Mouse (Mus musculus): ENCODE measurements around the gene Vmn1r46. TPM values are rescaled to one million over a fixed set of nuclear protein-coding genes. Genes with fewer than 3 reads are reported as not detected.
"Not testable (repeated sequence)": the region's sequence is repeated elsewhere in the genome, so short reads cannot be mapped to it uniquely, and the experiment has no call there.

The Vmn1r46 gene
- polyA plus RNA-seq (2012; ENCODE audit: insufficient read depth, insufficient read length, low replicate concordance, missing spikeins): not detected in 2 replicates

GRCm38 (mm10) chr6:89969013-89969412 is at the start of gene Vmn1r46:
Gene Vmn1r46 (plus strand): TSS chr6:89969313.
- Histone ChIP-seq H3K4me1 (ENCODE audit: control insufficient read depth, insufficient read depth, low read length) (no peaks in the 10 kb centered on the region), H3K27ac (ENCODE audit: insufficient read depth, low read depth, low read length) (no peak within 1 kb of the TSS), H3K4me3 (ENCODE audit: insufficient read depth, low read depth, low read length) (no peak within 1 kb of the TSS)
- 61% methylated on average over 2 of the region's 2 CpGs for WGBS
- no peak for TF ChIP-seq POLR2A (IDR thresholded peaks at IDR 0.05; ENCODE audit: insufficient read depth, low read depth, low read length)
- no peak for TF ChIP-seq CTCF (IDR thresholded peaks at IDR 0.05; ENCODE audit: insufficient read depth, low read depth, low read length)

DNA sequence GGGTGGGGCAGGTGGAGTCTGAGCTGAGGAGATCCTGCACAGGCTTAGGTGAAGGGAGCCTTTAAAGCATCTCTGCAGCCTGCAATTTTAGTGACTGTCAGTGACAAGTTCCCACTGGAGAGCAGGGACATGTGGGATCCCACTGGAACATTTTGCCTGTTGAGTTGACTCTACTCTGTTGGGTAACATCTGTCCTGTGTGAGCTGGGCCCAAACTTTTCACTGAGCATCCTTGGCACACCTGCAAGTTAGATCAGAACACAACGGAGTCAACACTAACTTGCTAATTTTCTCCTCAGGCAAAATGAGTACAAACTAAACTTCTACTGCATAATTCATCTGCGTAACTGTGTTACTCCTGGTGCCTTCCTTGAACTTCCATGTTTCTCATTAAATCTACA is 28.6 kb upstream of the Vmn1r46 start, which contains the start of gene Vmn1r45:
Gene Vmn1r45 (minus strand): TSS at position 101 of the 400 bp plus-strand sequence.
- H3K4me3 ChIP-seq (ENCODE audit: insufficient read depth, low read depth, low read length); H3K27ac ChIP-seq (ENCODE audit: insufficient read depth, low read depth, low read length); H3K4me1 ChIP-seq (ENCODE audit: control insufficient read depth, insufficient read depth, low read length): not testable (repeated sequence)
- WGBS: 91% methylated on average over 2 of the region's 2 CpGs

DNA sequence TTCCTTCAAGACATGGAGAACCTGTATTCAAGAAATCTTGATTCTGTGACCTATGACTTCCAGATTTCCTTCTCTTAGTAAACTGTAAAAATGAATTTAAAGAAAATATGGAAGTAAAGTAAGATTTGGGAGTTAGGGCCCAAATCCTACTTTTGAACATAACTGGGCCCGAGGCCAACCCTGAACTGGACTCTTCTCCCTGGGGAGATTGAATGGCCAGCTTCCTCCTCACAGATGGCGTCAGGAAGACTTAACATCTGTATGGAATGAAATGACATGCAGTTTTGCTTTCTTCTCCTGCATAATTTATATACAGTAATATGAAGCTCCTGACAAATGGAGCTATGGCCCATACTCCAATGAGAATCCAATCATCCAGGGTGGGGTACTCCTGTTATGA is 28.2 kb upstream of the Vmn1r46 start:
- TF ChIP-seq CTCF (IDR thresholded peaks at IDR 0.05; ENCODE audit: insufficient read depth, low read depth, low read length) (no peak), POLR2A (IDR thresholded peaks at IDR 0.05; ENCODE audit: insufficient read depth, low read depth, low read length) (no peak)
- Histone ChIP-seq H3K27ac (ENCODE audit: insufficient read depth, low read depth, low read length) (no peak overlapping the region), H3K4me1 (ENCODE audit: control insufficient read depth, insufficient read depth, low read length) (no peaks in the 10 kb centered on the region), H3K4me3 (ENCODE audit: insufficient read depth, low read depth, low read length) (no peak overlapping the region)
- WGBS: 86% methylated on average over 2 of the region's 2 CpGs

DNA sequence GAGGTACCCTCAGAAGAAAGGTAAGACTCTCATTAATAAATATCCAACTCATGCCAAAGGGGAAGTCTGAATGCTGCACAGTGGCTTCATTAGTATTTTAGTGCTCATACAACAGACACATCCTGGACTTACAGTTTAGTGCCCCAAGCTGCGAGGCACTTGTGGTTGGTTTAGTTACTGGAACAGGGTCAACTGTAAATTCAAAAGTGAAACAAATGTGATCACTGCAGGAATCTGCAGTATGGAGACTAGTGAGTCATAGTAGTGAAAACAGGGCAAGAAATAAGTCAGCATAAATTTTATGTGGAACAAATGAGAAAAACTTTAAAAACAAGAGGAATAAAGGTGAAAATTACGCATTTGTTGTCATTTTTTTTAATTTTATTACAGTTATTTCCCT is 15.6 kb upstream of the Vmn1r46 start:
- WGBS: 72% methylated on average over 2 of the region's 2 CpGs
- no peak overlapping the region for H3K4me3 ChIP-seq (ENCODE audit: insufficient read depth, low read depth, low read length)
- TF ChIP-seq CTCF (IDR thresholded peaks at IDR 0.05; ENCODE audit: insufficient read depth, low read depth, low read length): no peak
- no peak for TF ChIP-seq POLR2A (IDR thresholded peaks at IDR 0.05; ENCODE audit: insufficient read depth, low read depth, low read length)

DNA sequence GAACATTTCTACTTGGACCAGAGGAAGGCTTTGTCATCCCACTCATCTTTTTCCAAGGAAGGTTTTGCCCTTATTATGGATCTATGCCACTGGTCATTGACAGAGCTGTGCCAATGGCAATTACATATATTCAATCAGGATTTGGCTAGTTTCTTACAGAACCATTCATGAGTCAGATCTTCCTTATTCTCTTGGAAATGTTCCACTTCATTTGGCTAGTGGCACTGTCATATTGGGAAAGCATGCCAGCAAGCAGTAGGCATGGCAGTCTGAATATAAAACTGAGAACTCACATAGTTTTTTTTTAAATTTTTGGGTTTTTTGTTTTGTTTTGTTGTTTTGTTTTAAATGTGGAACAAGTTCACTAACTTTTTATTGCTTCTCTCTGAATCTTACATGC is 2.8 kb upstream of the Vmn1r46 start:
- no peak overlapping the region for H3K27ac ChIP-seq (ENCODE audit: insufficient read depth, low read depth, low read length)
- no peaks in the 10 kb centered on the region for H3K4me1 ChIP-seq (ENCODE audit: control insufficient read depth, insufficient read depth, low read length)
- no peak for TF ChIP-seq CTCF (IDR thresholded peaks at IDR 0.05; ENCODE audit: insufficient read depth, low read depth, low read length)
- no peak for TF ChIP-seq POLR2A (IDR thresholded peaks at IDR 0.05; ENCODE audit: insufficient read depth, low read depth, low read length)
- no peak overlapping the region for H3K4me3 ChIP-seq (ENCODE audit: insufficient read depth, low read depth, low read length)

More for the DNA sequence above, 15.6 kb upstream of the Vmn1r46 start:
- Histone ChIP-seq H3K27ac (ENCODE audit: insufficient read depth, low read depth, low read length) (no peak overlapping the region), H3K4me1 (ENCODE audit: control insufficient read depth, insufficient read depth, low read length) (no peaks in the 10 kb centered on the region)

DNA sequence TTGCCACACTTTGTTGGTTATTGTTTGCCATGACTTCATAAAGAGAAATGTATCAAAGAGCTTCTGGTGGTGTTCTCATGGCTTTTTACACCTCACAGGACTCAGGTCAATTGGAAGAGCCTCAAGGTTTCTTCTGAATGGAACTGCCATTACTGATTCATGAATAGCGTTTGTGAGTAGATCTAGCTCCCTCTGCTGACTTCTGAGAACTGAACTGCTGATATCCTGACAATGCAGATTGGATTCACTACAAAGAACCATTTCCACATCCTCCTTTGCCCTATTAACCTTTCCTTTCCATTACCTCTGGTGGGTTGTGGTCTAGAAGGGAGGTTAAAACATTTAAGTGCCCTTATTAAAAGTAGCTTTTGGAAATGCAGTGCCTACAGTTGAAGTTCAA is 16.9 kb downstream of the Vmn1r46 start:
- Histone ChIP-seq H3K27ac (ENCODE audit: insufficient read depth, low read depth, low read length) (no peak overlapping the region), H3K4me3 (ENCODE audit: insufficient read depth, low read depth, low read length) (no peak overlapping the region), H3K4me1 (ENCODE audit: control insufficient read depth, insufficient read depth, low read length) (no peaks in the 10 kb centered on the region)
- TF ChIP-seq POLR2A (IDR thresholded peaks at IDR 0.05; ENCODE audit: insufficient read depth, low read depth, low read length) (no peak), CTCF (IDR thresholded peaks at IDR 0.05; ENCODE audit: insufficient read depth, low read depth, low read length) (no peak)
- 26% methylated on average over 1 of the region's 1 CpGs for WGBS

GRCm38 (mm10) chr6:90015847-90016246 is 46.7 kb downstream of the Vmn1r46 start, which contains the start of gene Vmn1r47:
Gene Vmn1r47 (plus strand): TSS chr6:90016147.
- 94% methylated on average over 1 of the region's 1 CpGs for WGBS
- H3K4me3 ChIP-seq (ENCODE audit: insufficient read depth, low read depth, low read length); H3K27ac ChIP-seq (ENCODE audit: insufficient read depth, low read depth, low read length); H3K4me1 ChIP-seq (ENCODE audit: control insufficient read depth, insufficient read depth, low read length): not testable (repeated sequence)

Other genes with a start within 250 kb of the Vmn1r46 start
- not detected in 2 replicates for gene Vmn1r41, start 228.5 kb upstream of the Vmn1r46 start, polyA plus RNA-seq (2012; ENCODE audit: insufficient read depth, insufficient read length, low replicate concordance, missing spikeins)
- not detected in 2 replicates for gene Vmn1r42, start 92.9 kb upstream of the Vmn1r46 start, polyA plus RNA-seq (2012; ENCODE audit: insufficient read depth, insufficient read length, low replicate concordance, missing spikeins)
- not detected in 2 replicates for gene Vmn1r43, start 92.9 kb upstream of the Vmn1r46 start, polyA plus RNA-seq (2012; ENCODE audit: insufficient read depth, insufficient read length, low replicate concordance, missing spikeins)
- gene Vmn1r44, start 85.7 kb upstream of the Vmn1r46 start, polyA plus RNA-seq (2012; ENCODE audit: insufficient read depth, insufficient read length, low replicate concordance, missing spikeins): not detected in 2 replicates
- not detected in 2 replicates for gene Vmn1r45, start 28.7 kb upstream of the Vmn1r46 start, polyA plus RNA-seq (2012; ENCODE audit: insufficient read depth, insufficient read length, low replicate concordance, missing spikeins)
- not detected in 2 replicates for gene Vmn1r47, start 46.8 kb downstream of the Vmn1r46 start, polyA plus RNA-seq (2012; ENCODE audit: insufficient read depth, insufficient read length, low replicate concordance, missing spikeins)
- not detected in 2 replicates for gene Vmn1r48, start 67.5 kb downstream of the Vmn1r46 start, polyA plus RNA-seq (2012; ENCODE audit: insufficient read depth, insufficient read length, low replicate concordance, missing spikeins)
- not detected in 2 replicates for gene Vmn1r49, start 109.2 kb downstream of the Vmn1r46 start, polyA plus RNA-seq (2012; ENCODE audit: insufficient read depth, insufficient read length, low replicate concordance, missing spikeins)
- gene Vmn1r50, start 132.1 kb downstream of the Vmn1r46 start, polyA plus RNA-seq (2012; ENCODE audit: insufficient read depth, insufficient read length, low replicate concordance, missing spikeins): not detected in 2 replicates
- gene Vmn1r51, start 153.3 kb downstream of the Vmn1r46 start, polyA plus RNA-seq (2012; ENCODE audit: insufficient read depth, insufficient read length, low replicate concordance, missing spikeins): not detected in 2 replicates
- gene Vmn1r52, start 205.5 kb downstream of the Vmn1r46 start, polyA plus RNA-seq (2012; ENCODE audit: insufficient read depth, insufficient read length, low replicate concordance, missing spikeins): not detected in 2 replicates
- not detected in 2 replicates for gene V1ra8, start 233.5 kb downstream of the Vmn1r46 start, polyA plus RNA-seq (2012; ENCODE audit: insufficient read depth, insufficient read length, low replicate concordance, missing spikeins)

Data from olfactory bulb, adult 2 months (tissue).